ENCODE assay signal across 8 mouse cellular contexts in genomic region chr11:117108595-117108994, GRCm38 (mm10). TPM values are rescaled to one million over a fixed set of nuclear protein-coding genes. Genes with fewer than 3 reads are reported as not detected.
DNase-seq lines count a peak whose midpoint lies in the region; ATAC-seq lines count a peak whose summit lies in the region.

No protein-coding gene starts in this region.

- ATAC-seq in intestine, embryonic 15.5 days = 0 out of 2 replicates have a peak, but pooled peaks have one; percentile 44
- ATAC-seq in erythroblast, adult 5-6 weeks (replicated peaks; ENCODE audit: low FRiP score, poor library complexity, severe bottlenecking) = no peak

- H3K4me1 ChIP-seq in intestine, embryonic 15.5 days (replicated peaks) = peaks cover 16% of the 10 kb centered on the region

- H3K36me3 ChIP-seq in intestine, embryonic 15.5 days = no peaks in the 10 kb centered on the region

- H3K9me3 ChIP-seq in intestine, embryonic 15.5 days = no peaks in the 10 kb centered on the region

- 31% methylated on average over 9 of the region's 9 CpGs for WGBS in intestine, embryonic 15.5 days

- peak overlapping the region; percentile 19; the same call in 1 of the 2 replicates for H3K27ac ChIP-seq in intestine, embryonic 15.5 days

- no peaks in the 10 kb centered on the region for H3K27me3 ChIP-seq in intestine, embryonic 15.5 days (replicated peaks)

- no peak overlapping the region for H3K4me3 ChIP-seq in intestine, embryonic 15.5 days (replicated peaks)

- DNase-seq in layer of hippocampus, adult 8-10 months (ENCODE audit: low spot score in 2 of 2) = peak; percentile 46 to 72
- DNase-seq in layer of hippocampus, postnatal 25 days (ENCODE audit: extremely low spot score in 1 of 2, low spot score in 1 of 2) = no peak
- peak; percentile 94 for DNase-seq in adrenal gland, adult 2 months
- DNase-seq in gastrocnemius, adult 18-20 months (ENCODE audit: low spot score) = peak; percentile 85
- peak; percentile 93 for DNase-seq in lung, postnatal 36 days
- DNase-seq in yolk sac, embryonic 10.5 days (ENCODE audit: low spot score) = no peak

- H3K9ac ChIP-seq in intestine, embryonic 15.5 days = no peak overlapping the region

- H3K4me2 ChIP-seq in intestine, embryonic 15.5 days (replicated peaks) = no peak overlapping the region

RNA-seq across cellular contexts. Expression of gene Sec14l1, which starts 6.4 kb away (rescaled TPM):
- total RNA-seq in layer of hippocampus, adult 8-10 months (2022) = 100 to 1,000 TPM; 221 to 238 (median 233) TPM
- total RNA-seq in layer of hippocampus, postnatal 25 days (2021) = 100 to 1,000 TPM; 216 to 234 TPM
- 100 to 1,000 TPM; 117 to 175 TPM for total RNA-seq in adrenal gland, adult 2 months (2021)
- 140 and 161 TPM in 2 replicates for polyA plus RNA-seq in adrenal gland, adult 2 months (2012; rRNA removed)
- total RNA-seq in gastrocnemius, adult 18-20 months (2021) = 10 to 100 TPM; 52.1 to 53.3 TPM
- polyA plus RNA-seq in intestine, embryonic 15.5 days (2015; fragmentation: Nextera tagmentation; extraction: Ambion mirVana) = 30.4 and 30.7 TPM in 2 replicates
- total RNA-seq in erythroblast, adult 5-6 weeks (2015; ENCODE audit: low replicate concordance) = 15.7 and 16.9 TPM in 2 replicates
- 27.2 and 32.7 TPM in 2 replicates for total RNA-seq in erythroblast, adult 5-6 weeks (2017; ENCODE audit: low replicate concordance)

Comparison
In these comparisons a context has a peak if more than half of its experiments do, and no peak if none do; other contexts are left out.
1. DNase-seq: peak in layer of hippocampus, adult 8-10 months (2 of 2), adrenal gland, adult 2 months (single experiment), gastrocnemius, adult 18-20 months (single experiment) and lung, postnatal 36 days (single experiment); none in layer of hippocampus, postnatal 25 days (0 of 2) and yolk sac, embryonic 10.5 days (single experiment).